19 mouse cellular contexts compared by ENCODE assay signal in genomic region chr14:58182869-58183268, GRCm38 (mm10).
"Had no signal": no experiment of that assay in that cellular context is flagged by ENCODE, and none has a peak within 500 bp of the region (broad histone marks: within the 10 kb centered on the region; RNA-seq: fewer than 3 reads in every experiment).

No protein-coding gene starts in this region.

- H3K27ac ChIP-seq: limb, embryonic 12.5 days; limb, embryonic 15.5 days; liver, embryonic 14.5 days; macrophage; midbrain, embryonic 13.5 days; stomach, embryonic 15.5 days had no signal

- H3K4me2 ChIP-seq: limb, embryonic 12.5 days; limb, embryonic 15.5 days; liver, embryonic 11.5 days; lung, embryonic 14.5 days; midbrain, embryonic 13.5 days; stomach, embryonic 15.5 days had no signal

- ATAC-seq: liver, postnatal 0 days; lung, postnatal 0 days; midbrain, embryonic 13.5 days had no signal

- H3K9ac ChIP-seq: limb, embryonic 12.5 days; limb, embryonic 15.5 days; liver, embryonic 14.5 days; liver, postnatal 0 days; lung, embryonic 14.5 days; midbrain, embryonic 13.5 days; stomach, embryonic 15.5 days had no signal

- H3K36me3 ChIP-seq: limb, embryonic 12.5 days; limb, embryonic 15.5 days; midbrain, embryonic 13.5 days; stomach, embryonic 15.5 days had no signal

- H3K4me3 ChIP-seq: limb, embryonic 12.5 days; limb, embryonic 15.5 days; midbrain, embryonic 13.5 days; stomach, embryonic 15.5 days had no signal

- H3K9me3 ChIP-seq: limb, embryonic 12.5 days; limb, embryonic 15.5 days; midbrain, embryonic 13.5 days; stomach, embryonic 15.5 days had no signal

- H3K4me1 ChIP-seq: limb, embryonic 12.5 days; limb, embryonic 15.5 days; midbrain, embryonic 13.5 days; stomach, embryonic 15.5 days had no signal

- H3K27me3 ChIP-seq: limb, embryonic 12.5 days; limb, embryonic 15.5 days; midbrain, embryonic 13.5 days; stomach, embryonic 15.5 days had no signal

- DNase-seq: kidney, adult 9 months; kidney, postnatal 14 days; kidney, postnatal 4 days; left cerebral cortex, postnatal 4 days; liver, postnatal 0 days; lung, embryonic 14.5 days; right cerebral cortex, adult 18-20 months; right cerebral cortex, postnatal 14 days; right cerebral cortex, postnatal 4 days; thymus, adult 18-20 months; thymus, postnatal 36 days had no signal
